In genomic region chr7:128592936-128593241, GRCm38 (mm10) we compare ENCODE assay signal across 8 mouse cellular contexts. TPM values are rescaled to one million over a fixed set of nuclear protein-coding genes. Genes with fewer than 3 reads are reported as not detected.
A peak's percentile ranks its signal among the peaks of the same experiment; 100 is the strongest.
DNase-seq lines count a peak whose midpoint lies in the region; ATAC-seq lines count a peak whose summit lies in the region.

No protein-coding gene starts in this region.

- 19% methylated on average over 6 of the region's 6 CpGs for WGBS in heart, embryonic 13.5 days
- 5% methylated on average over 6 of the region's 6 CpGs for WGBS in forebrain, embryonic 15.5 days
- WGBS in liver, embryonic 15.5 days (ENCODE audit: insufficient replicate concordance): 36% methylated on average over 6 of the region's 6 CpGs

- peak overlapping the region; percentile 36; the same call in 1 of the 2 replicates for H3K27ac ChIP-seq in heart, embryonic 13.5 days (replicated peaks)
- H3K27ac ChIP-seq in forebrain, embryonic 15.5 days (replicated peaks): peak overlapping the region; percentile 78
- no peak overlapping the region for H3K27ac ChIP-seq in liver, embryonic 15.5 days (replicated peaks)

- H3K27me3 ChIP-seq in heart, embryonic 13.5 days (replicated peaks): no peaks in the 10 kb centered on the region
- no peaks in the 10 kb centered on the region for H3K27me3 ChIP-seq in forebrain, embryonic 15.5 days
- H3K27me3 ChIP-seq in liver, embryonic 15.5 days: no peaks in the 10 kb centered on the region

- H3K4me2 ChIP-seq in heart, embryonic 13.5 days: peak overlapping the region; percentile 68
- peak overlapping the region; percentile 46 for H3K4me2 ChIP-seq in forebrain, embryonic 15.5 days (replicated peaks)
- H3K4me2 ChIP-seq in liver, embryonic 15.5 days: peak overlapping the region; percentile 37; the same call in 1 of the 2 replicates

- H3K9ac ChIP-seq in heart, embryonic 13.5 days: peak overlapping the region; percentile 66; the same call in 1 of the 2 replicates
- peak overlapping the region; percentile 20; the same call in 1 of the 2 replicates for H3K9ac ChIP-seq in forebrain, embryonic 15.5 days (replicated peaks)
- no peak overlapping the region for H3K9ac ChIP-seq in liver, embryonic 15.5 days

- H3K36me3 ChIP-seq in heart, embryonic 13.5 days: no peaks in the 10 kb centered on the region
- H3K36me3 ChIP-seq in forebrain, embryonic 15.5 days: no peaks in the 10 kb centered on the region
- H3K36me3 ChIP-seq in liver, embryonic 15.5 days (replicated peaks): no peaks in the 10 kb centered on the region

- no peak for DNase-seq in heart, adult 8-10 months (ENCODE audit: low spot score)
- peak; percentile 14 for DNase-seq in MN1 (ENCODE audit: low spot score)
- no peak for DNase-seq in adrenal gland, adult 8-10 months
- DNase-seq in cerebellum, adult 18-20 months: no peak

- H3K4me1 ChIP-seq in heart, embryonic 13.5 days: peaks cover 22% of the 10 kb centered on the region
- H3K4me1 ChIP-seq in forebrain, embryonic 15.5 days: peaks cover 21% of the 10 kb centered on the region
- H3K4me1 ChIP-seq in liver, embryonic 15.5 days (replicated peaks): peaks cover 20% of the 10 kb centered on the region

- H3K4me3 ChIP-seq in heart, embryonic 13.5 days: peak overlapping the region; percentile 40; the same call in 1 of the 2 replicates
- H3K4me3 ChIP-seq in forebrain, embryonic 15.5 days: peak overlapping the region; percentile 24
- H3K4me3 ChIP-seq in liver, embryonic 15.5 days (replicated peaks): no peak overlapping the region

- peaks cover 6% of the 10 kb centered on the region; the same call in 1 of the 2 replicates for H3K9me3 ChIP-seq in heart, embryonic 13.5 days
- H3K9me3 ChIP-seq in forebrain, embryonic 15.5 days: no peaks in the 10 kb centered on the region
- H3K9me3 ChIP-seq in liver, embryonic 15.5 days (replicated peaks): no peaks in the 10 kb centered on the region

- no peak for ATAC-seq in heart, embryonic 13.5 days (ENCODE audit: extremely low read depth, insufficient number of reproducible peaks, low FRiP score, low TSS enrichment)
- ATAC-seq in forebrain, embryonic 15.5 days (replicated peaks): no peak
- ATAC-seq in liver, embryonic 15.5 days (ENCODE audit: insufficient read depth): no peak
- ATAC-seq in CD4-positive, CD25-positive, alpha-beta regulatory T cell, adult 4 months: no peak

RNA-seq across cellular contexts. Expression of gene Inpp5f, which starts 18.2 kb away (rescaled TPM):
- 10.0 and 11.7 TPM in 2 replicates for polyA plus RNA-seq in heart, embryonic 13.5 days (2015; fragmentation: Nextera tagmentation; extraction: Ambion mirVana)
- total RNA-seq in heart, adult 8-10 months (2022): 1 to 10 TPM; 4.0 to 6.2 (median 4.8) TPM
- 295 and 316 TPM in 2 replicates for polyA plus RNA-seq in forebrain, embryonic 15.5 days (2015; fragmentation: Nextera tagmentation; extraction: Ambion mirVana)
- 5.5 and 6.3 TPM in 2 replicates for polyA plus RNA-seq in liver, embryonic 15.5 days (2015; fragmentation: Nextera tagmentation; extraction: Ambion mirVana)
- total RNA-seq in adrenal gland, adult 8-10 months (2022): 10 to 100 TPM; 21.7 to 32.3 (median 27.2) TPM
- 10 to 100 TPM; 77.6 to 98.5 TPM for polyA plus RNA-seq in CD4-positive, CD25-positive, alpha-beta regulatory T cell, adult 4 months (2017; shearing (Covaris generic))
